Mouse (Mus musculus) thymus, postnatal 25 days (tissue): ENCODE results near the gene Egfem1.

ENCODE experiments used
- DNase-seq: peaks from one replicate; pipeline ENCODE4 v3.0.0; 2022

Egfem1 gene

DNA sequence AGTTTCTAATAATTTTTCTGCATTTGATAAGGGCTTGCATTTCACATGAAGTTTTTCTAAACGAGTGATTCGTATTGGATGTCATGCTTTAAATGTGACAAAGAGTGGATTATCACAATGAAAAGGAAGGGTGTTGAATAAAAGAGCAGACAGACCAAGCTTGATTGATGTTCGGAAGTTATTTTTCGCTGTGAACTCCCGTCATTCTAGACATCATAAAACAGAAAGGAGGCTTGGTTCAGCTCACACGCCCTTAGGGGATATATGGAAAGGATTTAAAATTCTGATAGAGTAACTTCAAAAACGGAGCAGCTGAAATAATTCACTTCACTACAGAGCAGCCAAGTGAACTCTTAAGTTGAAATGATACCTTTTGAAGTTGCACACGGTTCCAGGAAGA lies 285.1 kb downstream of the Egfem1 start:
- no peak for DNase-seq

DNA sequence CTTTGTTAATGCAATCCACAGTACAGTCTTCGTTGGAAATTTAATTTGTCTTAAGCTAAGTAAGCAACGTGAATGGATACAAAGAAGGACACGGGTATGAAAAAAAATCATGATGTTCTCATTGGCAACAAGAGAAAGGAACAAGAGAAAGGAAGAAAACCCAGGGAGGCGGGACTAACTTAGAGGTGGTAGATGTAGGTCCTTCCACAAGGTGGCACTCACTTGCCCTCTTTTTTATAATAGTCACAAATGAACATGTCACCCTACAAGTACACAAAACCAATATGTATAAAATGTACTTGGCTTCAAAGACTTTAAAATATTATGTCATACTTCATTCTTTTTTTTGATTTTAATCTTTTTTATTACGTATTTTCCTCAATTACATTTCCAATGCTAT lies 288.7 kb downstream of the Egfem1 start:
- no peak for DNase-seq

DNA sequence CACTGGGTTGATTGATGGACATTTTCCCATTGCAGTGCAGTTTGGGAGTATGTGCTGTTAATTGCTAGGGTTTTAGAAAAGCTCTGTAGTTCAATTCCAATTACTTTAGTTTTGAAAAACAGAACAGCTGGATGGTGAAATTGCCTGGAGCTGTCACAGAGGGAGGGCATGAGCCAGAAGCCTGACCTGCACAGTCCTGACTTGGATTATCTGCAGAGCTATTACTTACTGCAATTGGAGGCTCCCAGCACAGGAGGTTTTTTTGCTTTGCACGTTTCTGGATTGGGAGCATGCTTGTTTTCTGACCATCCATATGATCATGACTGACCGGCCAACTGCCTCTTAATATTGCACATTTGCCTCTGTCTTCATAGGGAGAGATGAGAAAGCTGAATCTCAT lies 299.4 kb downstream of the Egfem1 start:
- no peak for DNase-seq

DNA sequence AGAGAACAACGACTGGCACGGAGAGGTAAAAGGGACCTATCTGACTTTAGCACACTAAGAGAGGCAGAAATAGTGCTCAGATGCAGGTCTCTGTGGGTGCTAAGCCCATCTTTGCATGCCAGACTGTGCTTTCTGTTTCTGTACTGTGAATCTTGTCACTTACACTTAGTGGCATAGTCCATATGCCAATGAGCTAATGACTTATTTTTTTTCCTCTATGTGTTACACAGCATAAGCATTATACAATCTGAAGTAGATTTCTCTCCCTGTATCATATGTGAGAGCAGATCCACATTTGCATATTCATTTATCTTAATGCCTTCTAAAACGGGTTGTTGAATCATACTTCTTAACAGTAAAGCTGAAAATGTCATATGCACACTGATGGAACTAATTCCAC lies 317.2 kb downstream of the Egfem1 start:
- no peak for DNase-seq

DNA sequence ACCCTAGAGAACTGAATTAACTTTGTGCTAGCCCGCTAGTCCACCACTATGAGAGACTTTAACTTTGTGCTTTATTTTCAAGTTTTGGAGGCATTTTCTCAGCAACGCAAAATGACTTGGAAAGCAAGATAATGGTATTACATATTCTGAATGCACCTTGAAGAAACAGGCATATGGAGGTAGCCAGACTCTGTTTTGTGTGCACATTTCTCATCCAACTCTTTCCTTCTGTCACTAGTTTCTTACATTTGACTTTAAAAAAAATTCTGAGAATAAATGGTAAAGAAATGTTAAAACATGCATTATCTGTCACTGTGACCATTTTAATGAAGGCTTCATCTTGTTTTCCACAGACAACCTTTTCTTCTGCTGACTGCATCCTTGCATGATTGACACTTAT lies 339.8 kb downstream of the Egfem1 start:
- DNase-seq = no peak

DNA sequence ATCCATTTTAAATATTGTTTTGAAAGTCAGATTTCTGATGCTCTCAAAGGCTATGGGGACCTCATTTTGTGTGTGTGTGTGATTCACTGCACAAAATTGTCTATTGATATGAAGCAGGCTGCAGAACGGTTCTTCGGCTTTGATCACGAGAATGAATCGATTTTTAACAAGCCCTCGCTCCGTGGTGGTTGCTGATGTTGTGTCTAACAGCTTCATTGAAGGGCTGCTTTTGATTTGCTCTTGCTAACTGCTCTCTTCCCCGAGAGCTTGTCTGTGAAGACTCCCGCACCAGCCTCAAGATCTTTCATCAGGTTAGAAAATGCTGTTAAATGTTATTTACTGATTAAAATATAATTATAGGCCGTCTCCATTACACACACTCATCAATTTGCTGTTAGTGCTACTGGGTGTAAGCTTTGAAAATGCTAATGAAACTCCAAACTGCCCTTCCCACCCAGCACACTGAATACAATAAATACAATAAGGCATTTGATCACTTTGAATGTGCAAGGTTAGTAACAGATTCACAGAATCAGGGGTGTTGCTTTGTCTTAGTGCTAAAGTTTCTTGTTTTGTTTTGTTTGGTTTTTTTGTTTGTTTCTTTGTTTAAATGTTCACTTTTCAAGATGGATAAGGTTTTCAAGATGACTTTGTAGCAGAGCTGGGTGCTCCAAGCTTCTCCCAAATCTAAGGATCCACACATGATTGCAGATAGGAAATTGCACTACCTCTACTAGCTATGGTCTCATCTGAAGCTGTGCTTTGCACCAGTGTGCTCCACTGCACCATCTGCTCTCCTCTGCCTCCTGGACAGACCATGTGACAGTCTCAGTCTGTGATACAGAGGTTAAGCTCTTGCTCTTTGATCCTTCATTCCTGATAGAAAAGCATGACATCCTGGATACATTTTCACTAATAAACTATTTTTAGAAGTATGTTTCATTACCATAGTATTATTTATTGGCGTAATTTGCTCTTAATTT lies 350.6 kb downstream of the Egfem1 start:
- DNase-seq = no peak

DNA sequence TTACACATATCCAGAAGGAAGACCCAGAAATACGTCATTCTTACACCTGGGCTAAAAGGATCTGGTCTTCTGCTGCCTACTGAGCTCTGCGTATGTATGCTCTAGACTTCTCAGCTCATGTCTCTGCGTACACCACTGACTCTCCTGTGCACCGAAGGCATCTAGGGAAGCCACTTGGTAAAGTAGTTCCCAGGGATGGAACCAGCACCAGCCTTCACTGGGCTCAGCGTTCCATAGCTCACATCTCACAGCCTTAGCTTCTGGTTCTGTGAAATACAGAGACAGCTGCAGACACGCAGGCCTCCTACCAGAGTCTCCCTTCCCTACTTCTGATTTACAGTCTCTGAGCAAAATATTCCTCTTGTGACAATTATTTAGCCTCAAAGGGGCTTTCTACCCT lies 361.2 kb downstream of the Egfem1 start:
- no peak for DNase-seq

DNA sequence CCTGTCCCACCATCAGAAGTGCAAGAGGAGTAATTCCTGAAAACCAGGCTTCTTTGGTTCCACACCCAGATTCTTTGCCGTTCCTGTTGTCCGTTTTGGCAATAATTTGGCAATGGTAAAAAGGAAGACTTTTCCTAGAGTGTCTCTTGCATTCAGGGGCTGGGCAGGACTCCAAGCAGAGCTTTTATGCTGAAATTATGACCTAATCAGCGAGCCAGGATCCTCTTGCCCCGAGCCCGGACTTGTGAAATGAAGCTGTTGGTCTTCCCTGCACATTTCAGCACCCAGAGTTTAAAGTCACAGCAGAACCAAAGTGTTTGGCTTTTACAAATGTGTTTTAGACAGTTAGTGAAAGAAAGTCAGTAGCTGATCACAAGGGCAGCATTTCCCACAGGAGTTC lies 362.8 kb downstream of the Egfem1 start:
- no peak for DNase-seq

DNA sequence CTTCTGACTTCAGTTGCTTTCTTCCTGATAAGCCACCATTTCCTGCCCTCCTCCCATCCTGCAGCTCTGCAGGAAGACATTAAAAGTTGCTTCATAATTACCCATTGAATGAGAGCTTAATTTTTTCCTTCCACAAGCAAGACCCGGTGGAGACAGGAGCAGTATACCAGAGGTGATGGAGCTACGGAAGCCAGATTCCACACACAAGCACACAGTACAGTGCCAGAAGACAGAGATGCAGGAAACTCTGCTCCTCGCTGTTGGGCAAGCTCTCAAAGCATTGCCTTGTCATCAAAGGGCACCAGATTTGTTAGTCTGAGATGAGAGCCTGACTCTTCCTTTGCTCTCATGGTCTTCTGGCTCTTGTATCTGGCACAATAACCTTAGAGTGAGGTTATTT lies 364.3 kb downstream of the Egfem1 start:
- DNase-seq = no peak

DNA sequence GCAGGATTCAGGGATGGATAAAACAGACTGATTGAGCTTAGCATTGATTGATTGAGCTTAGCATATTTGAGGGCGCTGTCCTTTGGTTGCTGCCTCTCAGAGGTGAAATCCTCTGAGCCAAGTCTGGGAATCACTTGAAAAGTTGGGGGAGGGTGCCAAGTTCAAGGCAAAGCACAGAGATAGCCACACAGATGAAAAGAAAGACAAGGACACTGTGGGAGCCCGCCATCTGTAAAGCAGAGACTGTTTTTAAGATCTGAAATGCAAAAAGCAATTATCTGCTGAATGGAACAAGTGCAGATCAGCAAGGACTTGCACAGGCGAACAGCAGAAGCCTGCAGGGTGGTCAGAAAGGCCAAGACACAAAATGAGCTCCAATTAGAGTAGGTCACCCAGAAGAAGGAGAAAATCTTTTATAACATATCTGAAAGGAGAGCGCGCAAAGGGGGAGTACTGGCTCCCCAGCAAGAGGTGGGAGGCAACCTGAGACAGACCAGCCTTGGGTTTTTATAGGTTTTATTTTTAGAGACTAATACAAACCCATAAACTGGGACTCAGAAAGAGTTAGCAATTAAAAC lies 367.1 kb downstream of the Egfem1 start:
- DNase-seq = no peak

DNA sequence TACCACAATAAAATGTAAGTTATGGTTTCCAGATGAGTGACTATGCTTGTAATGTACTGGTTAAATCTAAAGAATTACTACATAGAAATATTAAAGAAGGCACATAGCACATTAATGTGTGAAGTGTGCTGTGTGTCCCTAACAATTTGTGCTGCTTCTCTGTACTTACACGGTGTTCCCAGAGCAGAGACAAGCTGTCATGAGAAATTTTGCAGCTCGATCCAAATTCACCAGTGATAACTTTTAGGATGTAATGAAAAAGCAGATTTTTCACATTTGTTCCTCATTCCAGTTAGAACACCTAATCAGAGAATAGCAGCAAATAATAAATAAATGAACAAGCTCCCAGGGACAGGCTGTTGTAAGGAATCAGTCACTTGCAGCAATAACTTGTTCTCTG lies 416.4 kb downstream of the Egfem1 start:
- no peak for DNase-seq

DNA sequence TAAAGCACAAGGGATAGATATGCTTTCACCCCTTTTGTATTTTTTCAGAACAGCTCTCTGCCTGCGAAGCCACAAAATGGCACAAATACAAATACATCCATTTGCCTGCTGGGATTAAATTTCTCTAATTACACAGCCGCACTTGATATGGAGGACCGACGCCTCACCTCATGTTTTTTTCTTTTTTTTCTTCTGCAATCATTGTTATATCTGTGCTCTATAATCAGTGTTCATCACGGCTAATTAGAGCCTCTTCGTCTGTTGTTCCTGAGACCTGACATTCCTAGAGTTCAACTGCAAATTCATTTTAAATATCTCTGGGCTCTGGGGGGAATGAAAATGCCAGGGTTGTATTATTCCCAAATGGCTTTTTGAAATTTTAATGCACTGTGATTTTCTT lies 417.4 kb downstream of the Egfem1 start:
- DNase-seq = no peak

DNA sequence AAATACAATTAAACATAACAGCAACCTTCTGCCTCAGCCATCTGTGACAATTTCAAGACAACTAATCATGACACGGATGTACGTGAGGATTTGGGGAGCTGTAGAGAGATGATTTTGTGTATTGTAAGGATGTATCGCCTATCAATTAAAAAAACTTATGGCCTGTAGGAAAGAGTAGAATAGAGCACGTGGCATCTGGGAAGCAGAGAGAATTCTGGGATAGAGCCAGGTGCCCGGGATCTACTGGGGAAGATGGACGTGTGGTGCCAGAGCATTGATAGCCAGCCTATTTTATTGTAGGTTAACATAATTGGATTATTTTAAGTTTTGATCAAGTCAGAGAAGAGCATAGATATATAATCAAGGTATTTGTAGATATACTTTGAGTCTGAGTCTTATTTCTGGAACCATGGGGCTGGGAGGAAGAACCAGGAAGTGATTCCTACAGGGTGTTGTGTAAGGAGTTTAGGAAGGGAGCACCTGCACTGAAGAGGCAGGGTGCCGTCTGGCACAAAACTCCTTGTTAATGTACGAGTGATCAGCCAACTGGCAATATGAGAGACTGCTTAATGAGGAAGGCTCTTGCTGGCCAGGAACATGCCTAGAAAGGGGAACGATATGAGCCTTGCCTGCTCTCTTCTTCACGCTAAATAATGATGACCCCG lies 443.6 kb downstream of the Egfem1 start:
- DNase-seq = no peak

DNA sequence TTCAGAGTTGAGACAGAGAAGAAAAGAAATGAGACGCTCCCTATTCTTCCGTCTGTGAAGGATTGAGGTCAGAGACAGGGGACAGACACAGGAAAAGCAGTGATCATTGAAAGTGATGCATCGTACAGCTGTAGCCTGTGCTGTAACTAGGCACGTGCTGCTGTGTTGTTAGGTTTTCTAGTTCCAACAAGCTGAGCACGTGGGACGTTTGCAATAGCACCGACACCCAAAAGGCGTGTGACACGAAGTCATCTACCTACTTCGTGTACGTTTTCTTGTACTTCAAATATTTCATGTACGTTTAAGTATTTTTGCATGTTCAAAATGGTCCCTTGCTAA lies 444.1 kb downstream of the Egfem1 start:
- no peak for DNase-seq

DNA sequence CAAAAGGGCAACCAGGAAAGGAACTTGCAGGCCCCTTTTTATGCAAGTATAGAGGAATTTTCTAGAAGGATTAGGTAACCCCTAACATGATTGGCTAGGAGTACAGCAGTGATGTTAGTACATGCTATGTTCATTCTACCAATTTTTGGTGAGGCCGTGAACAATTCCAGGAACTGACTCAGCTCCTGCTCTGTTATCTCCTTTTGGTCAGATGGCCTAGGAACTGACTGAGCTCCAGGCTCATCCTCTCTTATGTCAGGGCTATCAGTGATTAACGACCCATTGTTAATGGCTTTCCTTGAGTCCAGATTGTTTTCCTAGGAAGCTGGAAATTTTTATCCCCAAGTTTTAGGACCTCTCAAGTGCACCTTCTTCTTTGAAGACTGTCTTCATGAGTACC lies 457.4 kb downstream of the Egfem1 start:
- DNase-seq = no peak

DNA sequence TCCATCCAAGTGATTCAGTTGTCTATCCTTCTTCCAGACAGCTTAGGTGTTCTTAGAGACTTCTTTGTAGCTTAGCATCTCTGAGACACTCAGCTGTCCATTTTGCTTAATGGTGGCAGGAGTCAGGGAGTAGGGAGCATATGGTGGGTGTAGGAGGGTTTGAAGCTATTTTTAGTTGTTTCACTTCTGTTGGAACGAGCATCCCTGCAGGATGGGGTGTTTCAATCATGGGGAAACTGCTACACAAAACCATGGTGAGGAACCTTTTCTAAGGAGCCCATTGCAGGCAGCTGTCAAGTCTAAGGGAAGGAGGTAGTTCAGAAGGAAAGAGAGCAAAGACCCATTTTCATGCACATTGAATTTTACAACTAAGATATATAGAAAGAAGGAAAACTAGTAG lies 458.1 kb downstream of the Egfem1 start:
- DNase-seq = no peak

DNA sequence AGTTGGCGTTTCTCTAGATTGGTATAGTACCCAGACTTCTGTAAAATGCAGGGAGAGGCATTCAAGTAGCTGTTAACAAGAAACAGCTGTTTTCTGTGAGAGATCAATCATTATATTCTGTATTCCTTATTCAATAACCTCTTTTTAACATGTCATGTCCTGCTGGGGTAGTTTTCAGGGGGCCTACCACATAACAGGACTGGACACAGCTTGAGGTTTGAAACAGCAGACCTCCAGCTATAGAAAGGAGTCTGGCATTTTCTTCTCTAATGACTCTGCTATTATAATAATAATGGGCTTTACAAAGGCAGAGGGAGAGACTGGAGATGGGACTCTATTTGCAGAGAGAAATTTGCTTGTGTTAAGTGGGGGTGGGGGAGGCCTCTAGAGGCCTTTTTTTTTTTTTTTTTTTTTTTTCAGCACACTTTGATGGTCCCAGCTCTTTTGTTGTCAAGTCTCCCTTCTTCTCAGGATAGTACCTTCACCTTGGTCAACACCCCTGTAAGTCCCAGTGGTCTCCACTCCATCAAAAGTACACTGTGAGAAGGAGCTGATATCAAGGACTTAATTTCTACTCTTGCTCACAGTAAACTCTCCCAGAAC lies 459.8 kb downstream of the Egfem1 start:
- no peak for DNase-seq

DNA sequence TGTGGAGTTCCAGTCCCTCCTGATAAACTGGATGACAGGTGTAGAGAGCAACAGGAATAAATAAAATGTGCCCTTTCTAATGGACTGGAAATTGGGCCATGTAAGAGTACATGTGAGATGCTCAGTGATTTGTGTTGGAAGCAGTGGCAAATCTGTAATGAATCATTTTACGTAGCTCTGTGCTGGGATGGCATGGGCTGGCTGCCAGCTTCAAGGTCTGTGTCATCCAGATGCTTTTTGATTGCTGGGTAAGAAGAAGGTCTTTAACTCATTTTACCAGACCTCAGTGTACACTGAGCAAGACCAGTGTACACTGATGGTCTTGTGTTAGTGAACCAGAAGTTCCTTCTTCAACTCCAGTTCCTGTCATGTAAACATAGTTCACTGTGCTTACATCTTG lies 462.2 kb downstream of the Egfem1 start:
- DNase-seq = no peak

DNA sequence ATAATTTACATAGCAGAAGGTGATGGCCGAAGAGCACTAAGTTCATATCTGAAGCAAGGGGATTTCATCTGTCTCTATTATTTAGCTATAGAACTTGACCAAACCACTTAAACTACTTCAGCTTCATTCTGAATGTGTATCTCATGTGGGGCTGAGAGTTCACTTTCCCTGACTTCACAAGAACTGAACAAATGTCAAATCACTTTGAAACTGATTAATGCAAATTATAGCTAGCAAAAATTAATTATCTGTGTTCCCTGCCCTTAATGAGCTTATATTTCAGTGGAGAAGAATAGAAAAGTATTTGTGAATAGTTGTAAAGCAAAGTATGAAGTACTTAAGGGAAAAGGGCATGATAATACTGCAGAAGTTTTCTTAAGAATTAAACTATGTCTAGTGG lies 481.3 kb downstream of the Egfem1 start:
- DNase-seq = no peak

DNA sequence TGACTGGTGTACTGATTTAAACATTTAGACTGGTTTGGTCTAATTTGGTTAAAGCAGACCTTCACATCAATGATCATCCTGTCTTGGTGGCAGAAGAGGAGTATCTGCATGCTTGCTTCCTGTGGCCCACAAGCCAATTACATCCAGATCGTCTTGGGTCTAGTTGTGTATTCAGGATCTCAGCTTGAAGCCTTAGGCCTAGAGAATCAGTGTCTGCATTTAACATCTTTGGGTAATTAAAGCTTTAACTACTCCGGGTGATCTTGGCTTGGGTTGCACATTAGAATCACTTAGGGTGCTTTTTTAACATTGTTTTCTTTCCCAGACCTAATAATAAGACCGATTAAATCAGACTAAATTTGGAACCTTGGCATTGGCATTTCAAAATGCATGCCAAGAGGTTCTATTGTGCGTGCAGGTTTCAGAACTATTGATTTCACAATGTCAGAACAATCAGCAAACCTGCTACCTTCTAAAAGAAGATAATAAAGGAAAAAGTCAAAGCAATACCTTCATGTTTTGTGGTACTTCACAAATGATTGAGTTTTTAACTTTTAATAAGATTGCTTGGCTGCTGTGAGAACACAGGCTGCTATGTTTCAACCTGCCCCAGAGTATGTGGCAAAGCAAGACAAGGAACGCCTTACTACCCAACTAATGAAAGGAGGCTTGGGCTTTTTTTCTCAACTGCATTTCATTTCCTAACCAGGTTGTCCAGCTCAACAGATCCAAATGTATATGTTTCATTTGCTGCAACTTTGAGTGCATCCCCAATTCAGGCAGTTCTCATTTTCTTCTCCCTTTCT lies 496.4 kb downstream of the Egfem1 start:
- DNase-seq = no peak

DNA sequence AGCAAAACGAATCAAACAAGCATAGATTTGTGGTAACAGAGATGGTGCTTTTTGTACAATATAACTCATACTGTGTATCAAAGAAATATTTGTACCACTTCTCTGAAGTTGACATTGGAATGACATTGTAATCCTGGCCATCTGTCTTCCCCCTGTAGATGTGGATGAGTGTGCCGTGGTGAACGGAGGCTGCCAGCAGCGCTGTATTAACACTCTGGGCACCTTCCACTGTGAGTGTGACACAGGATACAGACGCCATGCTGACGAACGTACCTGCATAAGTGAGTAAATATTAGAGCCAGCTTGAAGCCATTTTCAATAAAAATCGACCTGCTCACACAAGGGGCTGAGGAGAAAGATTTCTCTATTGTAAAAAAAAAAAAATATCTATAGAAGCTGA lies 500.9 kb downstream of the Egfem1 start:
- no peak for DNase-seq

DNA sequence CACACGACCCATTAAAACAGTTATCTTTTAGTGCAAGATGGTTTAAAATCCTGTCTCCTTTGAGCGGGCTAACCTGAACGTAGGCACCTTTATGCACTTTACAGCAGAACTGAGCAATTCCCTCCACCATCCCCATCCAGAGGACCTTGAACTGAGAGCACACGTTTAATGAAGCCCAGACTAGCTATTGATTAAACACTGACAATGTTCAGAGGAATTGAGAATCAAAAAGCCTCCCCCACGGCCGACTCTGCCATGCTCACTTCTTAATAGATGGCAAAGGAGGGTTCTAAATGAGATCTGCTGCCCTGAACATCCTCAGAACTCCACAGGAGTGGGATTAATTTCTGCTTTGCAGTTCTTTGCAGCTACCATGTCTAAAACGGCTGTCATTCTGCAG lies 520.3 kb downstream of the Egfem1 start:
- no peak for DNase-seq

DNA sequence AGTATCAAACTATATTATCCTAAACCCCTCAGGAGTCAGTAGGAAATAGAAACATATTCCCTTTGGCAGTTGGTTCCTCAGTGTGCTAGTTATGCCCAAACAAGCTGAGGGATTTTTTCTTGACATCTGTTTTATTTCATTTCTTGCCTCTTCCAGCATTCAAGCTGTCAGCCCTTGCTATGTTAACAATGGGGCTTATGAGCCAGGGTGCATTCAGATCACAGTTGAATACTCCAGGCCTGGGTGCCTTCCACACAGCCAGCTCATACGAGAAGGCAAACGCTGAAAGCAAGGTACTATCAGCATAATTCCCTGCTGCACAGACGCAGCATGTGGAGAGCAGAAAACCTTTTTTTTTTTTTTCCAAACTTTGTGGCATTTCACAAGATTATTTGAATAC lies 526.9 kb downstream of the Egfem1 start:
- no peak for DNase-seq
